Mouse (Mus musculus) B cell, adult 2 months (primary cell): ENCODE data around the gene Guk1.

Experiments
- DNase-seq, 2 experiments: peaks; one replicate each; pipeline ENCODE4 v3.0.0; 2022

Gene Guk1

DNA sequence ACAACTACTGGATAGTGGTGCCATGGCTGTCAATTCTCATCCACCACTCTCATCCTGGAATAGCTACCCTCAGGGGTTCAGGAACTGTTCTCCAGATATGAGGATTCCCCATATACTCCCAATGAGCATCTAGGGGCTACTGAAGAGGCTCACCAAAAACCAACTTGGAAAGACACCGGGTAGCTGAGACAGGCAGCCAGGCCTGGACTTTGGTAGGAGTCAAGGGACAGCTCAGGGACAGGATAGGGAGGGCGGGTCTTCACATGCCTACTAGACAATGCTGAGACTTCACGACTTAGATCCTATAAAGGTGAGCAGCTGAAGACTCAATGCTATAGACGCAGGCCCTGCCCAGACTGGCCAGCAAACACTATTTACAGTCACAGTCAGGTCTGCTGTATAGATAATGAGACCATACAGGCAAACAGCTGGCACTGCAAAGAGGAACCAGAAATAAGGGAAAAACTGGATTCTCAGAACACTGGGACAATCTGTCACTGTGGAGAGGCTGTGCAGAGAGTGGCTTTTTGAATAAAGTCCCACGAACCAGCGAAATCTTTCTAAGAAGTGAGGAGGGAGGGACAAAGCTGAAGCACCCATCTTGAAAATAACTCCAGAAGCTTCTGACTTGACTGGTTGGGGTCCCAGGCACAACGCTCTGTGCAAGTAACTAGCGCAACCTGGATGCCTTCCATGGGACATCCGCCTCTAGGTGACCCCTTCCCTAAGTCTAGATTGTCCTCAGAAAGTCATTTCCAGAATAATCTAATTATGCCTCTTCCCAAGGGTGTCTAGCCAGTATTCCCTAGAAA, 29.4 kb downstream of the Guk1 start:
- peak in 1 of 2 experiments; percentile 8 for DNase-seq

DNA sequence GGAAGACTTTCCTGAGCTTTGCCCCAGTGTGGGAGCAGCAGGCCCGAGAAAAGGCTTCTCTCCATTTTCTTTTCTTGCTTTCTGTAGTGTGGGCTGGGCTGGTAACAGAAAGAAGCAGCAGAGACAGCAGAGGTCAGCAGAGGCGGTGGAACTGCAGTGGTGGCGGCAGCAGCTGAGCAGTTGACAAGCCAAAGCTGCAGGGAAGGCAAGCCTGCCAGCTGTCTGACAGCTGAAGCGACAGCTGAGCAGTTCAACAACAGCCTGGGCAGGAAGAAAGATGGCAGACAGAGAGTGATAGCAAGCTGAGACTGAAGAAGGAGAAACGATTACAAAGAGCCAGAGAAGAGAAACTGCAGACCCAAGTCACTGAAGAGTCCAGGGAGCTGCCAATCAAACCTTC, 30.6 kb downstream of the Guk1 start:
- DNase-seq: no peak

GRCm38 (mm10) chr11:59159558-59159957, 32.5 kb downstream of the Guk1 start:
- DNase-seq: no peak

- no peak for DNase-seq
Measured at GRCm38 (mm10) chr11:59159099-59159498, 32.9 kb downstream of the Guk1 start.

DNA sequence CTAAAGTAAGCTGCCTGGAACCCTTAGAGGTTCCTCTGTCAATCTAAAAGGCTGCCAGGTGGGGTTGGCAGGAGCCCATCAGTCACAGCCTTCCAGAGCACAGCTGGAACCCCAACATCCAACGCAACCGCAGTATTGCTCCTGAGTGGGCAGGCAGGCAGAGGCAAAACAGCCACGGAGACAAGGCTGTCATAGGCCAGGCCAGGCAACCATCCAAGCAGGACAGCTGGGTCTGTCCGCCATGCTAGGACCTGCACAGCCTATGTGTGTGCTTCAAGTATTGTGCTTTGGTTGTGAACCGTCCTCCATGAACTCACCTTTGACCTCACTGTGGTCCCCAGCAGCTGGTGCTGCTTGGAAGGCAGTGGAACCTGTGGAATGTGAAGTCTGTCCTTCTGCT, 36.1 kb downstream of the Guk1 start:
- DNase-seq: no peak

- DNase-seq: no peak
Measured at GRCm38 (mm10) chr11:59154220-59154619, 37.8 kb downstream of the Guk1 start.

- DNase-seq: peak in 1 of 2 experiments; percentile 19
Measured at GRCm38 (mm10) chr11:59151729-59152128, 40.3 kb downstream of the Guk1 start.

DNA sequence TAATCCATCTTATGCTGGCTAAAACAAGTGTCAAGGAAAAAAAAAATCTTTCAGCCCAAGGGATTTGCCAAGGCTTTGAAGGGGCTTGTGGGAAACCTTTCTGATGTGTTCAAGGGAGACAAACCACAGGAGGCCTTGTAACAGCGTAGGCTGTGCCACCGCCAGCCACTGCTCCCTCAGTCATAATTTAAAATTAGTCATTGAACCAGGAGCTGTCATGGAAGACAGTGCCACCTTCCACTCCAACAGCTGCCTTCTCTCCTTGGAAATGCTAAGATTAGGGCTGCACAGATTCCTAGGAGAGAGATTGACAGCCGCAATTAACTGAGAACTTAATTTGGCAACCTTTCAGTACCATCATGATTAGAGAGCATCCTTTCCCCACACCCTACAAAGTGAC, 42.7 kb downstream of the Guk1 start:
- no peak for DNase-seq

GRCm38 (mm10) chr11:59142962-59143361, 49.0 kb downstream of the Guk1 start:
- no peak for DNase-seq

DNA sequence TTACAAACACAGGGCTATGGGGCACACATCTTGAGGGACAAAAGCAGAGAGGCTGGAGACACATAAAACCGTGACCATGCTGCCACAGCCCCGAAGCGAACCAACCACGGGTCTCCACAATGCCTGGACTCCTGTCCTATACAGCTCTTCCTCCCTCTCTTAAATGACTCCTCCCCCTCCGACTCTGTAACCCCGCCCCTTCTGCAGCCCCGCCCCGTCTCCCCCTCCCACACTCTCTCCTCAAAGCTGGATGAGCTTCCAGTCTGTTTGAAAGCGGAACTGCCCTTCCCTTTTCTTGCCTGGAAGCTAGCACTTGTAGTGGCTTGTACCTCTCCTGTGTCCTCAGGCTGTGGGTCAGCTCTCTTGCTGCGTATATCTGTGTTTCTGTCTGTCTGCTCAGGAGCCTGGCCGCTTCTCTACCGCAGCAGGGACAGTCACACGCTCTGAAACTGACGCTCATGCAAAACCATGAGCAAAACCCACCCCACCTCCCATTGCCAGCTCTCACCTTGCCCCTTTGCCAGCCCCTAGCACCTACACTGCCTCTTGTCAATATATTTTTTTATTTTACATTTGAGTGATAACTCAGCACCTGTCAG, 50.1 kb downstream of the Guk1 start:
- DNase-seq: no peak

GRCm38 (mm10) chr11:59138537-59139486, 53.2 kb downstream of the Guk1 start:
- DNase-seq: no peak

GRCm38 (mm10) chr11:59136994-59137706, 54.9 kb downstream of the Guk1 start:
- no peak for DNase-seq

- DNase-seq: no peak
Measured at GRCm38 (mm10) chr11:59135904-59136452, 56.0 kb downstream of the Guk1 start, which contains the start of gene Obscn. Obscn (minus strand) TSS chr11:59136402.

DNA sequence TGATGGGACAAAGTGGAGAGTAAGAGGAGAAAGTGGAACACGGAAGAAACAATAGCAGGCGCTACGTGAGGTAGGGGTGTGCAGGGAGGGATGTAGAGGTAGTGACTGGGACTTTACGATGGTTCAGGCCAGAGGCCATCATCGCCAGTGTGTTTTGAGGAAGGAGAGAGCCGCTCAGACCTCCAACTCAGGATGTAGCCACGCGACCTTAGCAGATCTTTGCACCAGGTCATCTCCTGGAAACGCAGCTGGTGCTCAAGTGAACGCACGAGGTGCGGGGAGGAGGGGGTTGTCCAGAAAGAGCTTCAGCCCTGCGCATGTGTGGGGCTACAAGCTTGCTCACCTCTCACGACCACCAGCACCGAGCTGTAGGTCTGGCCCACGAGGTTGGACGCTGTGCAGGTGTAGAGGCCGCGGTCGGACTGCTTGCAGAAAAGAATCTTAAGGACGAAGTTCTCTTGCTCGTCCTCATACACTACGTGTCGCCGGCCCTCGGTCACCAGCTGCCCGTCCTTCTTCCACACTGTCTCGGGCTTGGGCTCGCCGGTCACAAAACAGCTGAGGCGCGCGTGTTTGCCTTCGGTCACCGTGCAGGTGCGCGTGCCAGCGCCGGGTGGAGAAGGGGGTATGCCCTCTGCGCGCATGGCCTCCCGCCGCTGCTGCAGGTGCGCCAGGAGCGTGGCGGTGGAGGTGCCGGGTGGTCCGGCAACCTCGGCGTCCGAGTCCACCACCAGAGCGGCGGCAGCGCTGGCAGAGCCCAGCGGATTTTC, 56.8 kb downstream of the Guk1 start:
- no peak for DNase-seq

GRCm38 (mm10) chr11:59134373-59134997, 57.5 kb downstream of the Guk1 start:
- DNase-seq: no peak
